Mouse (Mus musculus) liver, postnatal 0 days (tissue): ENCODE results near the gene Prrc2a. TPM values are rescaled to one million over a fixed set of nuclear protein-coding genes. Genes with fewer than 3 reads are reported as not detected.

Source experiments
- ATAC-seq: fragments of 200-750 bp; cut with Nextera tagmentation; 2 replicates; pipeline ENCODE4 v1.8.0; 2017; ENCODE audit warnings: mild to moderate bottlenecking, moderate library complexity
- DNase-seq: peaks from one replicate; pipeline ENCODE4 v3.0.0-alpha.2; 2016
- H3K27ac ChIP-seq: fragments of 300-500 bp; sonication (generic); 2 replicates; pipeline ENCODE4 v1.5.1; 2014; ENCODE audit warnings: antibody characterized with exemption, moderate library complexity, mild to moderate bottlenecking, low read depth
- H3K27me3 ChIP-seq: fragments of 300-500 bp; sonication (generic); 2 replicates; pipeline ENCODE4 v1.6.1; 2014; ENCODE audit warnings: low read length, control low read depth, mixed read lengths; ENCODE audit not compliant: insufficient read depth
- H3K36me3 ChIP-seq: fragments of 300-500 bp; sonication (generic); replicated peaks from 2 replicates; pipeline ENCODE4 v1.6.1; 2014; ENCODE audit warnings: mild to moderate bottlenecking, control low read depth, low read length, moderate library complexity, mixed read lengths; ENCODE audit not compliant: insufficient read depth
- H3K4me1 ChIP-seq: fragments of 300-500 bp; sonication (generic); 2 replicates; pipeline ENCODE4 v1.6.1; 2014; ENCODE audit warnings: antibody characterized with exemption, mild to moderate bottlenecking, control low read depth; ENCODE audit not compliant: insufficient read depth
- H3K4me2 ChIP-seq: fragments of 300-500 bp; sonication (generic); 2 replicates; pipeline ENCODE4 v1.6.1; 2014; ENCODE audit warnings: low read depth, mild to moderate bottlenecking, low read length, moderate library complexity, mixed read lengths
- H3K4me3 ChIP-seq: fragments of 300-500 bp; sonication (generic); 2 replicates; pipeline ENCODE4 v1.5.1; 2014; ENCODE audit warnings: low read depth, low read length
- H3K9ac ChIP-seq: fragments of 300-500 bp; sonication (generic); replicated peaks from 2 replicates; pipeline ENCODE4 v1.6.1; 2014; ENCODE audit warnings: mild to moderate bottlenecking, moderate library complexity
- H3K9me3 ChIP-seq: fragments of 300-500 bp; sonication (generic); 2 replicates; pipeline ENCODE4 v1.6.1; 2016; ENCODE audit warnings: mild to moderate bottlenecking, control low read depth, low read length, mixed read lengths
- CTCF ChIP-seq: sonication (generic); IDR thresholded peaks from 2 replicates; pipeline ENCODE4 v1.5.1; 2016; ENCODE audit warnings: antibody characterized with exemption, low read depth
- EP300 ChIP-seq: IDR thresholded peaks from 2 replicates; pipeline ENCODE4 v1.6.1; 2016; ENCODE audit warnings: antibody characterized with exemption, low read depth, mild to moderate bottlenecking
- WGBS: fragments of 180-500 bp; shearing (Covaris S2); extraction: QIAGEN DNeasy Blood & Tissue Kit; methylation state at CpG from one replicate; pipeline ENCODE4 v1.1.7; 2014; ENCODE audit not compliant: insufficient replicate concordance; 5-methylcytosine and 5-hydroxymethylcytosine counted together
- polyA plus RNA-seq: library from polyadenylated mRNA; unstranded; fragments of >200 nt; fragmentation: Nextera tagmentation; extraction: Ambion mirVana; gene quantifications from 2 replicates; pipeline ENCODE4 v1.2.1, GENCODE M21; 2015

The Prrc2a gene
- polyA plus RNA-seq, 1 experiment from 2014 or later: 32.9 TPM

GRCm38 (mm10) chr17:35166352-35167035 is 1.8 kb upstream of the Prrc2a start:
- 68% methylated on average over 8 of the region's 8 CpGs for WGBS
- Histone ChIP-seq H3K9ac (no peak overlapping the region), H3K36me3 (peaks cover 9% of the 10 kb centered on the region), H3K9me3 (no peaks in the 10 kb centered on the region), H3K27ac (no peak overlapping the region), H3K4me1 (peaks cover 21% of the 10 kb centered on the region), H3K4me2 (0 out of 2 replicates have a peak overlapping the region, but pooled peaks have one; percentile 92), H3K27me3 (no peaks in the 10 kb centered on the region), H3K4me3 (no peak overlapping the region)
- DNase-seq (peak; percentile 68), ATAC-seq (no peak)
- TF ChIP-seq CTCF: peak; percentile 85
- no peak for TF ChIP-seq EP300

- DNase-seq (no peak), ATAC-seq (no peak)
- no peaks in the 10 kb centered on the region for H3K27me3 ChIP-seq
- peak overlapping the region; percentile 94 for H3K27ac ChIP-seq
- peaks cover 21% of the 10 kb centered on the region for H3K4me1 ChIP-seq
- peak overlapping the region; percentile 92 for H3K4me2 ChIP-seq
- H3K4me3 ChIP-seq: peak overlapping the region; percentile 85
- H3K9ac ChIP-seq: peak overlapping the region; percentile 39
- TF ChIP-seq EP300 (no peak), CTCF (no peak)
- H3K9me3 ChIP-seq: no peaks in the 10 kb centered on the region
- WGBS: 26% methylated on average over 12 of the region's 12 CpGs
- peaks cover 18% of the 10 kb centered on the region for H3K36me3 ChIP-seq
Observed at GRCm38 (mm10) chr17:35165451-35166155, 906 bp upstream of the Prrc2a start.

GRCm38 (mm10) chr17:35164218-35164567 is 504 bp downstream of the Prrc2a start:
- WGBS: 4% methylated on average over 24 of the region's 28 CpGs
- H3K4me1 ChIP-seq: peaks cover 21% of the 10 kb centered on the region
- ATAC-seq: no peak

GRCm38 (mm10) chr17:35163326-35164081 is 1.2 kb downstream of the Prrc2a start:
- no peak for TF ChIP-seq EP300
- TF ChIP-seq CTCF: no peak
- peak overlapping the region; percentile 92 for H3K4me2 ChIP-seq
- peak overlapping the region; percentile 94 for H3K27ac ChIP-seq
- H3K9ac ChIP-seq: peak overlapping the region; percentile 96
- WGBS: 8% methylated on average over 8 of the region's 8 CpGs
- H3K9me3 ChIP-seq: no peaks in the 10 kb centered on the region
- no peak for ATAC-seq
- H3K27me3 ChIP-seq: no peaks in the 10 kb centered on the region
- H3K4me3 ChIP-seq: peak overlapping the region; percentile 85
- H3K36me3 ChIP-seq: peaks cover 39% of the 10 kb centered on the region
- H3K4me1 ChIP-seq: peaks cover 21% of the 10 kb centered on the region
- DNase-seq: no peak

More at GRCm38 (mm10) chr17:35164218-35164567, 504 bp downstream of the Prrc2a start:
- no peak for DNase-seq
- Histone ChIP-seq H3K4me2 (peak overlapping the region; percentile 92), H3K36me3 (peaks cover 32% of the 10 kb centered on the region), H3K9ac (peak overlapping the region; percentile 96), H3K27ac (peak overlapping the region; percentile 94), H3K9me3 (no peaks in the 10 kb centered on the region), H3K4me3 (peak overlapping the region; percentile 85), H3K27me3 (no peaks in the 10 kb centered on the region)
- TF ChIP-seq EP300: no peak
- TF ChIP-seq CTCF: no peak

- Histone ChIP-seq H3K4me3 (peak overlapping the region; percentile 85), H3K27ac (peak overlapping the region; percentile 34; the same call in 1 of the 2 replicates), H3K4me1 (peaks cover 21% of the 10 kb centered on the region), H3K9me3 (no peaks in the 10 kb centered on the region), H3K36me3 (peaks cover 47% of the 10 kb centered on the region), H3K27me3 (no peaks in the 10 kb centered on the region), H3K9ac (peak overlapping the region; percentile 96), H3K4me2 (peak overlapping the region; percentile 92)
- WGBS: 52% methylated on average over 12 of the region's 12 CpGs
- ATAC-seq (no peak), DNase-seq (peak; percentile 49)
- TF ChIP-seq CTCF: no peak
- no peak for TF ChIP-seq EP300
Observed at GRCm38 (mm10) chr17:35162730-35163129, 2.0 kb downstream of the Prrc2a start.

GRCm38 (mm10) chr17:35162121-35162520 is 2.6 kb downstream of the Prrc2a start:
- 74% methylated on average over 14 of the region's 14 CpGs for WGBS
- H3K36me3 ChIP-seq: peaks cover 53% of the 10 kb centered on the region
- ATAC-seq: no peak
- no peak for DNase-seq
- no peaks in the 10 kb centered on the region for H3K27me3 ChIP-seq
- no peak overlapping the region for H3K27ac ChIP-seq
- peaks cover 21% of the 10 kb centered on the region for H3K4me1 ChIP-seq
- TF ChIP-seq EP300 (no peak), CTCF (no peak)
- H3K4me2 ChIP-seq: no peak overlapping the region
- H3K9me3 ChIP-seq: no peaks in the 10 kb centered on the region
- no peak overlapping the region for H3K4me3 ChIP-seq
- H3K9ac ChIP-seq: 0 out of 2 replicates have a peak overlapping the region, but pooled peaks have one; percentile 13
